Mouse (Mus musculus) midbrain, postnatal 0 days (tissue): ENCODE data around the gene Rae1. TPM values are rescaled to one million over a fixed set of nuclear protein-coding genes. Genes with fewer than 3 reads are reported as not detected.

Experiments used
- ATAC-seq: fragments of 200-750 bp; cut with Nextera tagmentation; 2 replicates; pipeline ENCODE4 v1.8.0; 2017; ENCODE audit warnings: moderate number of reproducible peaks, mild to moderate bottlenecking, moderate TSS enrichment, moderate library complexity; ENCODE audit not compliant: low FRiP score
- DNase-seq: peaks from one replicate; pipeline ENCODE4 v3.0.0-alpha.2; 2015; ENCODE audit warnings: low spot score
- H3K27ac ChIP-seq: fragments of 300-500 bp; sonication (generic); 2 replicates; pipeline ENCODE4 v1.5.1; 2014; ENCODE audit warnings: low read depth, mild to moderate bottlenecking, low read length, mixed read lengths
- H3K27me3 ChIP-seq: fragments of 300-500 bp; sonication (generic); 2 replicates; pipeline ENCODE4 v1.6.1; 2014; ENCODE audit warnings: low read length, control low read depth, mixed read lengths; ENCODE audit not compliant: insufficient read depth
- H3K36me3 ChIP-seq: fragments of 300-500 bp; sonication (generic); 2 replicates; pipeline ENCODE4 v1.6.1; 2014; ENCODE audit warnings: low read length, control low read depth, mixed read lengths; ENCODE audit not compliant: insufficient read depth
- H3K4me1 ChIP-seq: fragments of 300-500 bp; sonication (generic); 2 replicates; pipeline ENCODE4 v1.6.1; 2014; ENCODE audit warnings: mild to moderate bottlenecking, control low read depth, antibody characterized with exemption, low read length, mixed read lengths; ENCODE audit not compliant: insufficient read depth
- H3K4me2 ChIP-seq: fragments of 300-500 bp; sonication (generic); 2 replicates; pipeline ENCODE4 v1.6.1; 2014; ENCODE audit warnings: low read depth, mild to moderate bottlenecking, low read length, mixed read lengths; ENCODE audit not compliant: poor library complexity, severe bottlenecking
- H3K4me3 ChIP-seq: fragments of 300-500 bp; sonication (generic); 2 replicates; pipeline ENCODE4 v1.5.1; 2014; ENCODE audit warnings: low read depth, mild to moderate bottlenecking, low read length, moderate library complexity
- H3K9ac ChIP-seq: fragments of 300-500 bp; sonication (generic); replicated peaks from 2 replicates; pipeline ENCODE4 v1.6.1; 2014; ENCODE audit warnings: mild to moderate bottlenecking, low read length, moderate library complexity, mixed read lengths; ENCODE audit not compliant: poor library complexity, severe bottlenecking
- H3K9me3 ChIP-seq: fragments of 300-500 bp; sonication (generic); 2 replicates; pipeline ENCODE4 v1.6.1; 2016; ENCODE audit warnings: low read length, control low read depth
- CTCF ChIP-seq: IDR thresholded peaks from 2 replicates; pipeline ENCODE4 v1.5.1; 2016; ENCODE audit warnings: antibody characterized with exemption, mild to moderate bottlenecking
- WGBS: fragments of 180-500 bp; shearing (Covaris S2); extraction: QIAGEN DNeasy Blood & Tissue Kit; methylation state at CpG from one replicate; pipeline ENCODE4 v1.1.7; 2014; 5-methylcytosine and 5-hydroxymethylcytosine counted together
- polyA plus RNA-seq: library from polyadenylated mRNA; unstranded; fragments of >200 nt; fragmentation: Nextera tagmentation; extraction: Ambion mirVana; gene quantifications from 2 replicates; pipeline ENCODE4 v1.2.1, GENCODE M21; 2015
- total RNA-seq: library from RNA; depleted of rRNA; stranded (reverse); fragments of >200 nt; gene quantifications from 2 replicates; pipeline ENCODE4 v1.2.3, GENCODE M21; 2014

The Rae1 gene
- total and polyA plus RNA-seq, 2 experiments from 2014 or later: 98.3 to 127 TPM

GRCm38 (mm10) chr2:172974701-172975100 is 25.2 kb upstream of the Rae1 start:
- Histone ChIP-seq H3K4me2 (no peak overlapping the region), H3K27ac (no peak overlapping the region), H3K27me3 (no peaks in the 10 kb centered on the region), H3K4me3 (no peak overlapping the region), H3K9me3 (no peaks in the 10 kb centered on the region), H3K36me3 (no peaks in the 10 kb centered on the region), H3K4me1 (no peaks in the 10 kb centered on the region; the same call in 1 of the 2 replicates), H3K9ac (no peak overlapping the region)
- DNase-seq (peak; percentile 58), ATAC-seq (no peak)
- 42% methylated on average over 7 of the region's 7 CpGs for WGBS
- no peak for TF ChIP-seq CTCF

DNA sequence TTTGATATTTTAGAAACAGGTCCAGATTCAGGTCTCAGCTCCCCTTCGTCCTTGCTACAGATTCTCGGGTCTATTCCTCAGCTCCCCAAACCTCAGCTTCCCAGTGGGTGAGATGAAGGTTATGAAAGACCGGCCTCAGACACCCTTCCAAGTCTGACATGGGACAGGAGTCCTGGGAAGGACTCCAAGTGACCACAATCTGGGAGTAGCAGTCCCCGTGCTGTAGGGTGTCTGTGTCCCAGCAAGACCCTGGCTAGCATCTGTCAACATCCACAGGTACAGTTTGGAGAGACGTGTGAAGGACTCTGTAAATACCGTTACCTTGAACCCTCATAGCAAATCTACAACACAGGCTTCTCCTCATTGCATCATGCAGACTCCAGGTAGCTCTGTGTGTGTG is 24.8 kb upstream of the Rae1 start:
- Histone ChIP-seq H3K9me3 (no peaks in the 10 kb centered on the region), H3K4me3 (no peak overlapping the region), H3K4me1 (no peaks in the 10 kb centered on the region; the same call in 1 of the 2 replicates), H3K9ac (no peak overlapping the region), H3K27me3 (no peaks in the 10 kb centered on the region), H3K4me2 (no peak overlapping the region), H3K36me3 (no peaks in the 10 kb centered on the region), H3K27ac (no peak overlapping the region)
- 84% methylated on average over 6 of the region's 6 CpGs for WGBS
- DNase-seq (no peak), ATAC-seq (no peak)
- TF ChIP-seq CTCF: no peak

DNA sequence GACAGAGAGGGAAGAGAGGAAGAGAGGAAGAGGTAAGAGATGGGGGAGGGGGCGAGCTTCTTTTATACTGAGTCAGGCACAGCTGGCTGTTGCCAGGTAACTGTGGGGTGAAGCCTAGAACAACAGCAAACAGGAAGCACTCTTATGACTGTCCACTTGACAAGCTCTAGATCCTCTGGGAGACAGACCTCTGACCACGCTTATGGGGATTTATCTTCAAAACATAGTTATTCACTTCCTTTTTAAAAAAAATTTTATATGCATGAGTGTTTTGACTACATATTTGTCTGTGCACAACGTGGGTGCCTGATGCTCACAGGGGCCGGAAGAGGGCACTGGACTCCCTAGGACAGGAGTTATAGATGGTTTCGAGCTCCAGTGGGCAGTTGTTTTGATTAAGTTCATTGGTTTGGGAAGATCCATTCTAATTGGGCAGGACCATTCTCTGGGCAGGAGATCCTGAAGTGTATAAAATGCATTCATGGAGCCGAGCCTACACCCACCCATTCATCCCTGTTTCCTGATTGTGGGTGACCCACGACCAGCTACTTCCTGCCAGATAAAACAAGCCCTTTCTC is 23.2 kb upstream of the Rae1 start:
- Histone ChIP-seq H3K27ac (no peak overlapping the region), H3K4me1 (no peaks in the 10 kb centered on the region; the same call in 1 of the 2 replicates), H3K36me3 (no peaks in the 10 kb centered on the region), H3K9ac (no peak overlapping the region), H3K4me2 (no peak overlapping the region), H3K4me3 (no peak overlapping the region), H3K9me3 (no peaks in the 10 kb centered on the region), H3K27me3 (no peaks in the 10 kb centered on the region)
- 32% methylated on average over 7 of the region's 7 CpGs for WGBS
- no peak for DNase-seq
- no peak for TF ChIP-seq CTCF
- ATAC-seq: no peak

DNA sequence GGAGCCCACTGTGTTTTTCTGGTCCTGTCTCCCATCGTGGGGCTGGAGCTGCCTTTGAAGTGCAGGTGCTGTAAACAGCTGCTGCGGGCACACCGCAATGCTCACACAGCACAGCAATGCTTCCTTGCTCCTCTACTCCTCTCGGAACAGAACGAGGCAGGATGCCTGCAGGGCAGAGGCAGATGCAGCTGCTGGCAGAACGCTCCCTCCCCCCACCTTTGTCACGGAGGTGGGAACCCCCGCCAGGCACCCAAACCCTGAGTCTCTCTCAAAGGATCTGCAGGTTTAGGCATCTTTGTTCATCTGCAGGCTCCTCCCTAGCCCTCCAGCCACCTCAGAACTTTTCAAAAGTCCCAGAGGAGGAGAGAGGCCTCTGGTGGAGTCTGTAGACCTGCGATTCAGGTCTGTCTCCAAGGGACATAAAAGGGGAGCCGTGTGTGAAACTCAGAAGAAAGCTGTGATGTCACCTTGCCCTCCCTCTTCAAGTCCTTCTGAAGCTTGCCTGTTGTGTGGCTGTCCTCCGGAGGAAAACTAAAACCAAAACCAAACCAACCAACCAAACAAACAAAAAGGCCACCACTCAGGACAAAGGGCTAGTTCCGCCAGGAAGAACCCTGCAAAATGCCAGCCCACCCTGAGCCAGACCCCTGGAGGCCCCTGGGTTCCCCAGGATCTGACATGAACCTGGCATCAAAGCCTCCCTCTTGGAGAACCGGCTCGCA is 22.3 kb upstream of the Rae1 start, which contains the start of gene Spo11:
TSS of gene Spo11 (plus strand) at position 292 of the 722 bp plus-strand sequence.
- Histone ChIP-seq H3K36me3 (no peaks in the 10 kb centered on the region), H3K27ac (no peak within 1 kb of the TSS), H3K4me3 (no peak within 1 kb of the TSS), H3K9ac (no peak within 1 kb of the TSS), H3K9me3 (no peaks in the 10 kb centered on the region), H3K4me1 (no peaks in the 10 kb centered on the region; the same call in 1 of the 2 replicates), H3K27me3 (no peaks in the 10 kb centered on the region), H3K4me2 (peak within 1 kb of the TSS; percentile 20; the same call in 1 of the 2 replicates)
- 17% methylated on average over 14 of the region's 14 CpGs for WGBS
- ATAC-seq (no peak), DNase-seq (no peak)
- no peak for TF ChIP-seq CTCF

GRCm38 (mm10) chr2:172978131-172978633 is 21.7 kb upstream of the Rae1 start:
- DNase-seq: peak; percentile 56
- WGBS: 59% methylated on average over 4 of the region's 4 CpGs
- no peak for TF ChIP-seq CTCF
- H3K4me1 ChIP-seq: no peaks in the 10 kb centered on the region; the same call in 1 of the 2 replicates
- no peaks in the 10 kb centered on the region for H3K27me3 ChIP-seq
- H3K4me2 ChIP-seq: no peak overlapping the region
- H3K9ac ChIP-seq: no peak overlapping the region
- H3K36me3 ChIP-seq: no peaks in the 10 kb centered on the region
- H3K4me3 ChIP-seq: no peak overlapping the region
- no peak overlapping the region for H3K27ac ChIP-seq
- H3K9me3 ChIP-seq: no peaks in the 10 kb centered on the region
- 0 out of 2 replicates have a peak, but pooled peaks have one; percentile 41 for ATAC-seq
